Comparison of ENCODE assay signal across 10 mouse cellular contexts in the genomic region with DNA sequence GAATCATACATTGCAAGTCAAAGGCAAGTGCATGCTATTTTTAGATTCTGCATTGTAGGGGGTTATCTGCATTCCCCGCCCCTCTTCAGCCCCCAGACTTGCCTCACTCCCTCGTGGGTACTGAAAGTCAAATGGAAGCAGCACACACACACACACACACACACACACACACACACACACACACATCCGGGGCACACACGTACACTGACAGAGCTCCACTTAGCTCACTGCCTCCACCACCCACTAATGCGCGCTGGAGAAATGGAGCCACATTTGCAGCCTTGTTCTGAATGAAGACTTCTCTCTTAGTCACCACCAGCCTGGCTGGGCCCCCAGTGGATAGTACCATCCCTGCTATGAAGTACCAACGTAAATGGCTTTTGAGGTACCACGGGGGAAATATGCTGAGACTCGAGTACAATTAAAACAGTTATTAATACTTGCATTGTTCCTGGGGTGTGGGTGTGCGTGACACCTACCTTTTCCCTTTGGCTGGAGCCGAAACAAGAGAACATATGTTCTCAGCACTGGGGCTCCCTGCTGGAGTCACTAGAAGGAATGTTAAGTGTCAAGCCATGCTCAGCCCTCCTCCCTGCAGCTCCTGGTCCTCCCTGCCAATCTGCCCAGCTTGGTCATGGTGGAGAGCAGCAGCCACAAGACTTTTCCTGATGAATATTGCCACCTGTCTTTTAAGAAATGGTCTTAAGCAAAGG.
DNase-seq lines count a peak whose midpoint lies in the region; ATAC-seq lines count a peak whose summit lies in the region.
"Had no signal": no experiment of that assay in that cellular context is flagged by ENCODE, and none has a peak within 500 bp of the region (broad histone marks: within the 10 kb centered on the region; RNA-seq: fewer than 3 reads in every experiment).

No protein-coding gene starts in this region.

- no peak overlapping the region for H3K4me3 ChIP-seq in forebrain, embryonic 13.5 days
- no peak overlapping the region for H3K4me3 ChIP-seq in forebrain, embryonic 10.5 days
- H3K4me3 ChIP-seq: midbrain, embryonic 12.5 days had no signal

- H3K4me2 ChIP-seq in forebrain, embryonic 13.5 days = no peak overlapping the region
- H3K4me2 ChIP-seq: midbrain, embryonic 12.5 days had no signal

- peak overlapping the region; percentile 4 for H3K27ac ChIP-seq in forebrain, embryonic 13.5 days
- no peak overlapping the region for H3K27ac ChIP-seq in forebrain, embryonic 10.5 days
- H3K27ac ChIP-seq: midbrain, embryonic 12.5 days had no signal

- no peak overlapping the region for H3K9ac ChIP-seq in forebrain, embryonic 13.5 days
- H3K9ac ChIP-seq: liver, postnatal 0 days; midbrain, embryonic 12.5 days had no signal

- 76% methylated on average over 11 of the region's 11 CpGs for WGBS in forebrain, embryonic 13.5 days
- WGBS in forebrain, embryonic 10.5 days = 87% methylated on average over 11 of the region's 11 CpGs

- no peak for DNase-seq in forebrain, embryonic 10.5 days (ENCODE audit: extremely low spot score, low spot score)
- DNase-seq in layer of hippocampus, adult 11-12 months (ENCODE audit: low spot score) = peak; percentile 54
- DNase-seq in layer of hippocampus, postnatal 10 days (ENCODE audit: low spot score in 2 of 2) = no peak
- DNase-seq in cerebellum, postnatal 10 days = peak; percentile 40 to 50
- DNase-seq in left cerebral cortex, postnatal 36 days (ENCODE audit: low spot score in 2 of 2) = peak; percentile 59 to 66
- no peak for DNase-seq in B cell, adult 2 months
- DNase-seq: liver, postnatal 0 days had no signal

- no peaks in the 10 kb centered on the region for H3K27me3 ChIP-seq in forebrain, embryonic 13.5 days
- no peaks in the 10 kb centered on the region for H3K27me3 ChIP-seq in forebrain, embryonic 10.5 days (ENCODE audit: poor library complexity, severe bottlenecking)
- H3K27me3 ChIP-seq: midbrain, embryonic 12.5 days had no signal

- no peaks in the 10 kb centered on the region for H3K9me3 ChIP-seq in forebrain, embryonic 13.5 days (replicated peaks)
- H3K9me3 ChIP-seq in forebrain, embryonic 10.5 days = no peaks in the 10 kb centered on the region
- H3K9me3 ChIP-seq: midbrain, embryonic 12.5 days had no signal

- intact Hi-C loops in left cerebral cortex, postnatal 36 days (cut with DNase I) = no loop called here

- H3K4me1 ChIP-seq in forebrain, embryonic 13.5 days = peaks cover 14% of the 10 kb centered on the region; the same call in 1 of the 2 replicates
- peaks cover 10% of the 10 kb centered on the region; the same call in 1 of the 2 replicates for H3K4me1 ChIP-seq in forebrain, embryonic 10.5 days

- 0 out of 2 replicates have a peak, but pooled peaks have one; percentile 10 for ATAC-seq in forebrain, embryonic 13.5 days
- no peak for ATAC-seq in CD4-positive, CD25-positive, alpha-beta regulatory T cell, adult 4 months
- ATAC-seq: liver, postnatal 0 days had no signal

- no peaks in the 10 kb centered on the region for H3K36me3 ChIP-seq in forebrain, embryonic 13.5 days (ENCODE audit: poor library complexity, severe bottlenecking)
- H3K36me3 ChIP-seq in forebrain, embryonic 10.5 days (replicated peaks) = no peaks in the 10 kb centered on the region
- H3K36me3 ChIP-seq: midbrain, embryonic 12.5 days had no signal

Comparison
In these comparisons a context has a peak if more than half of its experiments do, and no peak if none do; other contexts are left out.
1. DNase-seq: peak in layer of hippocampus, adult 11-12 months (single experiment), cerebellum, postnatal 10 days (2 of 2) and left cerebral cortex, postnatal 36 days (2 of 2); none in forebrain, embryonic 10.5 days (single experiment), layer of hippocampus, postnatal 10 days (0 of 2) and B cell, adult 2 months (0 of 2).